Mouse (Mus musculus) urinary bladder, postnatal 25 days (tissue): ENCODE results near the gene Rph3al.

Experiments
- DNase-seq: peaks from one replicate; pipeline ENCODE4 v3.0.0; 2022; ENCODE audit warnings: low spot score

Rph3al gene

GRCm38 (mm10) chr11:75861653-75862052 lies 76.6 kb downstream of the Rph3al start:
- no peak for DNase-seq

DNA sequence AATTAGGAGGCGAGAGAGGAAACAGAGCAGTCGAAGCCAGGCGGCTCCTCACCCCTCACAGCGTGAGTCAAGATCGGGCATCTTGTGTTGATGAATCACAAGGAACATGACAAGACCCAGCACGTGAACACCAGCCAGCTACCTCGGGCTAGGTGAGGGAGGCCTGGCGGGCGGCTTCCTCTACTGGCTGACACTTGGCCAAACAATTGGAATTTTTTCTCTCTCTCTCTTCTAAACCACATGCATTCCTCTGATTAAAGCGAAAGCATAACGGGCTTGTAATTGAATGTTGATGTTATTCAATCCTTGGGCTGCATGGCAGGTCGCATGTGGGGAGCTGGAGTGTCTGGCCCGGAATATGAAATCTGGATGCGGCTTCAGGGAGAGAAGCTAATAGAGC lies 77.0 kb downstream of the Rph3al start:
- DNase-seq, result peak; percentile 30

GRCm38 (mm10) chr11:75859460-75859859 lies 78.8 kb downstream of the Rph3al start:
- no peak for DNase-seq

DNA sequence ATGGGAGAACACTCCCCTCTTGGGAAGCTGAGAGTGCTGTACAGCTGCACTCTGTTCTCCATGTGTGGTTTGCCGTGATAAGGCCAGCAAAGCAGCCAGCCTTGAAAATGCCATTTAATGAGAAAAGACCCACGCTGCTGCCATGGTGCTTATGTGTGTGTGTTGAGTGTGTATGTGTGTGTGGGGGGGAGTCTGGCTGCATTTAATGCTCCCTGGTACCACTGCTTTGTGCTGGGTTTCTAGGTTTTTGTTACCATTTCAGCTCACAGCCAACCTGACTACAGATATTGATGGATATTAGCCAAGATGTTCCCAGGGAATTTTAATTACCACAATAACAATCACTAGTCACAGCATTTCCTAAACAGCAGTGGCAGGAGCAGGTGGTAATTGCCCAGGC lies 79.3 kb downstream of the Rph3al start:
- DNase-seq, result no peak

DNA sequence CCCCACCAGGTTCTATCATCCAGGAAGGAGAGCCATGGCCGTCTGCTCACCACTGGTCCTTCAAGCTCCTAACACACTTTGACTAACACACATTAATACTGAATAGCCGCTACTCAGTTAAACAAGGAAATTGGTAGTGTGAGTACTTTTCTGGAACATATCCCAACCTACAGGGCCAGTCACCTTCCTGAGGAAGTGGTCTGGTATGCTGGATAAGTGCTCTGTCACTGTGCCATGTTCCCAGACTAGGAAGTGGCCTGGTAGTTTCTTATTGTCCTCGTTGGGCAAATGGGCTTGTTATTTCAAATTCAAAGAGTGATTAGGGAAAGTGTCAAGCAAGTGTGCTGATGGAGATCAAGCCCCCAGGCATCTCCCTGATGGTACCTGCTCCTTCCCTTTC lies 80.4 kb downstream of the Rph3al start:
- no peak for DNase-seq

GRCm38 (mm10) chr11:75854327-75854726 lies 83.9 kb downstream of the Rph3al start:
- DNase-seq, result no peak

DNA sequence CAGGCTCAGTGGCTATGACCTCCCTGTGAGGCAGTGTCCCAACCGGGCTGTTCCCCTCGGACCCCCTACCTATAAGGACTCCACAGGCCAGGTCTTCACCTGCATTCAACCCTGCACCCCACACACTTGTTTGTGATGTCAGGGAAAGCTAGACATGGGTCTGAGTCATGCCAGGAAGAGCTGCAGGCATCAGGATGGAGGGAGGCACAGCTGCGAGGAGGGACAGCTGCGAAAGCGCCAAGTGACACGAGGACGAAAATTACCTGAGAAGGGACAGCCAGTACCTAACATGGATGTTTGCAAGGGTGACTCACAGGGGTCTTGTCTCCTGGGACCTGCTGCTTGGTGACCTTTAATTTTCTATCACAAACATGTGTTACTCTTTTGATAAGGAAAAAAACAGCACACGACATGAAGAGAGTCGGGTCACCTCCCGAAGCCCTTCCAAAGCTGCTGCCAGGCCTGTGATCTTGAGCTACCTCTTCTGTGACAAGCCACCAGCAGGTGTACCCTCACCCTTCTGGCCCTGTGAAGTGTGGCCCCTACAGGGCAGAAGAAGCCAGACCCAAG lies 85.1 kb downstream of the Rph3al start:
- no peak for DNase-seq

DNA sequence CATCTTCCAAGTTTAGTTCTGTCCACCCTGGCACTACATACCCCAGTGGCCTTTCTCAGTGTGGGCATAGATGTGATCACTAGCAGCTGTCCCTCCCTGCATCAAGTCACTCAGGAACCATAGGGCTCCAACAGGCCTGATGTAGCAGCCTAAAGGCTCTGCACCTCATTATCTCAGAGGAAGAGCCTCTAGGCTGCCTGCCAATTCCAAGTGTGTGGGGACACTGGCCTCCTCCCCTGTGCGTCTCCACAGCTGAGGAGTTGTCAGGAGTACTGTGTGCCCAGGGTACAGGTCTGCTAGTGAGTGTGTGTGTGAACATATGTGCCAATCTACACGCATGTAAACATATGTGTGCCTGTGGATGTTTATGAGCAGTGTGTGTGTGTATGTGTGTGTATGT lies 85.7 kb downstream of the Rph3al start:
- DNase-seq, result no peak

DNA sequence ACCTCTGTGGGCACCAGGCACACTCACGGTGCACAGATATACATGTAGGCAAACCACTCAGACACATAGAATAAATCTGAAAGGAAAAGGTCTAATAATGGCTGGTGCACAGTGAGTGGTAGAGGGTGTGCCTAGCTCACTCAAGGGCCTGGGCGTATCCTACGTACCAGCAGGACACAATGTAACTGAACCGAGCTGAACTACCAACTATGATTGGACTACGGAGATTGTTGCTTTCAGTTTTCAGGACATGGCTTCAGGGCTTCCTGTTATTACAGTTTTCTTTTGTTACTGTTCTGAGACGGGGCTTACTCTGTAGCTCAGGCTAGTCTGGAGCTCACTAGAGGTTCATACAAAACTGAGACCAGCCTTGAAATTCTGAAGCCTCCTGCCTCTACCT lies 88.7 kb downstream of the Rph3al start:
- DNase-seq, result no peak

DNA sequence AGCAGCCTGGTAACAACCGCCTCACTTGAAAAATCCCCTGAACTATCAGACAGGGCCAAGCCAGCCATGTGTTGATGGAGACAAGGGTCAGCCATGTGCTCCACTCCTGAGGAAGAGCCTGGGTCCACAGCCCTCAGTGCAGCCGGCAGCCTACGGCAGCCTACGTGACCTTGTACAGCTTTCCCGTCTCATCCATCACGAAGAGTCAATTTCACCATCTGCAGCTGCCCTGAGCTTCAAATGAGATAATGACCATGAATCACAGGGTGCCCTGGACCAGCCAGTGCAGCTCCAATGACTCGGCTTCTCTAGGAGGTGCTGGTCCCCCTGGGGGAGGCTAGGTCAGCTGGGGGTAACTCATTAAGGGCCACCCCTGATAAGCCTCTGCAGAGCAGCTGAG lies 91.6 kb downstream of the Rph3al start:
- no peak for DNase-seq

GRCm38 (mm10) chr11:75845675-75846074 lies 92.6 kb downstream of the Rph3al start:
- DNase-seq, result no peak

- DNase-seq, result no peak
These were observed 95.2 kb downstream of the Rph3al start for GRCm38 (mm10) chr11:75842904-75843619.

- DNase-seq, result no peak
These were observed 96.7 kb downstream of the Rph3al start for GRCm38 (mm10) chr11:75841503-75841902.

DNA sequence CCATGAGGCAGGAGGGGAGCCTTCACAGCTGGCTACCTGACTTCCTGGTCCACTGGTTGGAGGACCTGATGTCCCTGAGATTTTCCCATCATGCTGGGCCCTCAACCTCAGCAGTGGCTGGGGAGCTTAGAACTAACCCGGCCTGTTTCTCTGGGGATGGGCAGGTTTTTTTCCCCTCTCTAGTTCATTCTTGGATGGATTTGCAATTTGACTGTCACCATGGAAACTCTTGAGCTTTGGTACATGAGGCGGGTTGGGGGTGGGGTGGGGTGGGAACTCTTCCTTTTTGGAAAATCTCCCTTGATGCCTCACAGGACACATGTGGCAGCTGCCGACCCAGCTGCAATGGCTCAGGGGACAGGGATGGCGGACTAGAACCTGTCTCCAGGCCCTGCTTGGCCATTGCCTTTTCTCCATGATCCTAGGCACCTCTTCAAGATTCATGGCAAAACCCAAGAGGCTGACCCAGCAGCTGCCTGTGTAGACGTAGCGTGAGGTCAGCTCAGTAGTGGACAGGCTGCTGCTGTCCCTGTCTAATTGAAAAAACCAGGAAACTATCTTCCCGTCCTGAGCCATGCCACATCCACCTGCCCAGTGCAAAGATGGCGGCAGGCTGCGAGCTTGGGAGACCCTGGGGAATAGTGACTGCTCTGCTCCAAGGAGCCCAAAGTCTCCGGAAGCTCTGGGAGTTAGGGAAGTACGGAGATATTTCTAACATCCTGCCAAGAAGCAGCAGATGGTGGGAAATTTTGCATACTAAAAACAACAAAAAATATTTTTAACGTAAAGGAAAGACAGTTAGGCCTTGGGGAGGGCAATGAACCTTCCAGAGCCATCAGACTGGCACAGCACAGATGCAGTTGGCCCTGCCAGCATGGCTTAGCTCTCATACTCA lies 98.4 kb downstream of the Rph3al start:
- no peak for DNase-seq

DNA sequence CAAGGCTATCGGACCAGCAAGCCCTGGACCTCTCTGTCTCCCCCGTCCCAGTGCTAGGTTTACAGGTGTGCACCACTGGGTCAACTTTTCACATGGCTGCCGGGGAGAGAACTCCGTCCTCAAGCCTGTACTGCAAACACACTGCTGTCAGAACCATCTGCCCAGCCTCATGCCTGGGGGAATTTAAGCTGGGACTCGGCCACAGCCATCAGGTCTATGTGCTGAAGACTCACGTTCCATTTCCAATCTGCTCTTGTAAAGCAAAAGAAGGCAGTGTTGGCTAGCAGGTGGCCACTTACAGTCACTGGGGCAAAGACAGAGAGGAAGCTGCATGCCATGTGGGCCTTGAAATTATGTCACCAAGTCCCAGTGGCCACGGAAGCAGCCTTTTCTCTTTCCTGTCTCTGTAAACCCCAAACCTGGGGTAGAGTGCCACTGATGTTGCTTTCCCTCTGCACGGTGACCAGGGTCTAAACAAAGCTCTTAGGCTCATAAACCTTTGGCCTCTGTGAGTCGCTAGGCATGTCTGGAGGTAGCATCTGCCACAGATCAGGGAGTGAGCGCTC lies 99.3 kb downstream of the Rph3al start:
- DNase-seq, result no peak

- no peak for DNase-seq
These were observed 102.0 kb downstream of the Rph3al start for GRCm38 (mm10) chr11:75836240-75836610.

DNA sequence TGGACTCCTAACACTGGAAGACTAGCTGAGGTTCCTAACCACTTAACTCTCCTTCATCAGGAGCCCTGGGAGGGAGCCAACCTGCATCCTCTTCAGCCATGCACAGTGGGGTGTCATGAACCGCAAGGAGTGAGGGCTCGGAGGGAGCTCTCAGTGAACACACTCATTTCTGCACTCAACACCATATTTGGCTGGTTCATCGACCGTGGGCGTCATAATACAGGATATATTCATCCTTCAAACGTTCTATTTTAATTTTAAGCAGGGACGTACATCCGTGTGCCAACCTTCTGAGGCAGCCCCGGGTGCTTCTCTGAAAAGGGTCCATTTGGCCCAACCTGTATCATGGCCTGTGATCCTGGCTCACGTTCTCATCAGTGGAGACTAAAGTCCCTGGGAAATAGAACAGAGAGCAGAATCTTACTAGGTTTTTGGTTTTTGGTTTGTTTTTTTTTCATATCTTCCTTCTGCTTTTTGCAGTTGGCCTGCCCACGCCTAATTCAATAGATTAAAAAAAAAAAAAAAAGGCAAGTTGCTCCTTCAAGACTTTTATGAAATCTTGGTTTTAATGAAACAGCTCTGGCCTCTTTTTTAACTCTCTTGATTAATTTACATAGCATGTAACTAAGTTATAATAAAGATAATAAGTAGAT lies 102.5 kb downstream of the Rph3al start:
- no peak for DNase-seq

GRCm38 (mm10) chr11:75833081-75833480 lies 105.1 kb downstream of the Rph3al start:
- DNase-seq, result no peak

DNA sequence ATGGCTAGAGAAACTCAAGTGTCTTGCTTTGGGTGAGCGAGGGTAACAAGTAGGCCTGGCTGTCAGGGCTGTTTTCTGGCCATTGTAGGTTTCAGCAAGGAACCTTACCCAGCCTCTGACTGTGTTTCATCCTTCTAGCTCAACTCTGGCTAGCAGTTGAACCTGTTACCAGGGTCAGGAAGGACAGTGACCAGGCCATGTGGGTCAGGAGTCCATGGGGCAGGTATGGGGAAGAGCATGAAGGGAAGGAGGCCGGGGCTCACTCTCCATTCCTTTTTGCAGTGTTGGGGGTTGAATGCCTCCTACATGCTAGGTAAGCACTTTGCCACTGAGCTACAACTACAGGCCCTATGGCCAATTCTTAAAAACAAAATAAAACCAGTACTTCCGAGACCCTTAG lies 107.8 kb downstream of the Rph3al start:
- no peak for DNase-seq

DNA sequence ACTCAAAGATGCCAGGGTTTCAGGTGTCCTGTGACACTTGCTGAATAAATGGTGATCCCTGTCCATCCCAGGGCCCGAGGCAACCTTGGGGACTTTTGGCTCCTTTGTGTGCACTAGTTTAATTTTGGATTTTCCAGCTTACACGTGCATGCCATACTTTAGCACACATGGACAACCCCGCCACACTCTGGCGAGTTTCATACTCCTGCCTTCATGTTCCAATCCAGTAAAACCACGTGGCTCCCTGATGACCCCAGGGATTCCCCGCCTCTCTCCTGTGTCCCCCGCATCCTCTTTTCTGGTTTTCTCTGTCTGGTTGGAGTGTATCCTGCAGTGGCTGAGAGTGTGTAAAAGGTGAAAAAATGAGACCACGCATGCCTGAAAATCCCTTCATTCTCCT lies 110.8 kb downstream of the Rph3al start:
- no peak for DNase-seq

GRCm38 (mm10) chr11:75823506-75823905 lies 114.7 kb downstream of the Rph3al start:
- DNase-seq, result no peak

GRCm38 (mm10) chr11:75813085-75813484 lies 125.1 kb downstream of the Rph3al start:
- no peak for DNase-seq
